Mouse (Mus musculus): ENCODE data around the gene Bhlhb9.

Gene Bhlhb9

DNA sequence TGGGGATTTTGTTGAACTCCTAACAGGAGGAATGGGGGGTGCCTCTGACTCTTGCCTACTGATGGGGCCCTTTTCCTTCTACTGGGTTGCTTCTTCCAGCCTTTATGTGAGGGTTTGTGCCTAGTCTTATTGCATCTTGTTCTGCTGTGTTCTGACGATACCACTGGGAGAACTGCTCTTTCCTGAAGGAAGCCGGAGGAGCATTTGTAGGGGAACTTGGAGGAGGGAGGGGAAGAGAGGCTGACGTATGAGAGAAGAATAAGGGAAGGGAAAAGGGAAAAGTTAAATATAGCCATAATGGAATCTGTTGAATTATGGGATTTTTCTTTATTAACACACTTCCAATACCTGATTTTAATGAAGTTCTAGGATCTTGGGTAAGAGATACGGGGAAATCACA lies 119.2 kb downstream of the Bhlhb9 start:
- DNase-seq, result no peak

DNA sequence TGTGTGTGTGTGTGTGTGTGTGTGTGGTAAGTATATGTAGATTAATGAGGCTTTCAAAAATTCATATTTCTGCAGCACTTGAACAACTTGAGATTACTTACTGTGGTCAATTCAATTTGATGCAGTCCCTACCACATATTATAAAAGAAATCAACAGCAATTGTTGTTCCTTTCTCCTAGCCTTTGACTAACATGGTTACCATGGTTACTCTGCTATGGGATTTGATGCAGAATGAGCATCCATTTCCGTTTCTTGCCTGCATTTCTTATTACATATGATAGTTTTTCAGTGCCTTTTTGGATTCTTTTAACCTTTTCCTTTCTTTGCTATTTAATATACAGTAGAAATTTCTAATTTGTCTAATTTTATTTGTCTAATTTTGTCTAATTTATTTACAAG lies 119.7 kb downstream of the Bhlhb9 start:
- DNase-seq, result no peak

GRCm38 (mm10) chrX:135922162-135922561 lies 124.8 kb downstream of the Bhlhb9 start:
- no peak for DNase-seq

DNA sequence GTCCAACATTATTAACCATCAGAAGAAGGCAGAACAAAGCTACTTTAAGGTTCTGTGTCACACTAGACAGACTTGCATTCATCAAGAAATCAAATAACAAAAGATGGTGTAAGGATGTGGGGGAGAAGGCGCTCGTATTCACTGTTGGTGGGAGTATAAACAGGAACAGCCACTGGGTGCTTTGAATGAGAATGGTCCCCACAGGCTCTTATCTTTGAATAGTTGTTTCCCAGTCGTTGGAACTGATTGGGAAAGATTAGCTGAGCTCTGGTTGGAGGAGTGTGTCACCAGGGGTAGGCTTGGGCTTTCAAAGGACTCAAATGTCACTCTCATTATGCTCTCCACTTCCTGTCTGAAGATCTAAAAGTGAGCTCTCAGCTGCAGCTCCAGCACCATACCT lies 128.5 kb downstream of the Bhlhb9 start:
- no peak for DNase-seq

DNA sequence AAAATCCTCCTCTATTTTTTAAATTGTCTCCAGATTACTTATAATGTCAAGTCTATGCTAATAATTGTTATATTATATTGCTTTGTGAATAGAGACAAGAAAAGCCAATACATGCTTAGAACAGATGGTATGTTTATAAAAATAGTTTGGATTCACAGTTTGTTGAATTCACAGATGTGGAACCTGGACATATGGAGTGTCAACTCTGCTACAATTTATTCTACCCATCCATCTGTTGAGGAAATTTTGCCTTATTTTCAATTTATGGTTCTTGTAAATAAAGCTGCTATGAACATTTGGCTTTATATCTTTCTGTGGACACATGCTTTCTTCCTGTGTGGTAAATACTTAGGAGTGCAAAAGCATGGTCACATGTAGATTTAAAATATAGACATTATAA lies 131.2 kb downstream of the Bhlhb9 start:
- no peak for DNase-seq

DNA sequence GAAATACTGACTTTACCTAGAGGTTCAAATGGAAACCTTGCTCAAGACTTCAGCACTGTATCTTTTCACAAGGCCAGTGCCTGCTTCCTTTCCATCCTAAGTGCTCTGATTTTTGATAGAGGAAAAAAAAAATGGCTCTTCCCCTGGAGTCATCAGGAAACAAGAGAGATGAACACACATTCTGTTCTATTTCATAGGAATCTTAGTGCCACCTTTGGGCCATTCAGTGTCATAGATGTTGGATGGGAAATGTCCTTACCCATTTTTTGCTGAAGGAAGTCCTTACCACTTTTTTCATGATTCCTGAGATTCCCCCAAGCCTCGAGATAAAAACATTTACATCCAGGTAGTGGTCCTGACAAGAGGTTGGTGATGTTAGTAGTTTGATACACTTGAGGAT lies 139.1 kb downstream of the Bhlhb9 start:
- no peak for DNase-seq
